Mouse (Mus musculus) lung, embryonic 16.5 days (tissue): Measurements from ENCODE around the gene Slc30a4. TPM values are rescaled to one million over a fixed set of nuclear protein-coding genes. Genes with fewer than 3 reads are reported as not detected.
A peak's percentile ranks its signal among the peaks of the same experiment; 100 is the strongest.

ENCODE experiments used
- ATAC-seq: fragments of 200-750 bp; cut with Nextera tagmentation; 2 replicates; pipeline ENCODE4 v1.8.0; 2017; ENCODE audit warnings: low read depth, mild to moderate bottlenecking, moderate library complexity
- H3K27ac ChIP-seq: fragments of 300-500 bp; sonication (generic); 2 replicates; pipeline ENCODE4 v1.5.1; 2014; ENCODE audit warnings: mild to moderate bottlenecking, control low read depth, low read length
- H3K27me3 ChIP-seq: fragments of 300-500 bp; sonication (generic); 2 replicates; pipeline ENCODE4 v1.6.1; 2014; ENCODE audit warnings: low read depth, low read length, mixed read lengths; ENCODE audit not compliant: control insufficient read depth, insufficient read depth
- H3K36me3 ChIP-seq: fragments of 300-500 bp; sonication (generic); 2 replicates; pipeline ENCODE4 v1.6.1; 2014; ENCODE audit warnings: low read length; ENCODE audit not compliant: control insufficient read depth, insufficient read depth
- H3K4me1 ChIP-seq: fragments of 300-500 bp; sonication (generic); replicated peaks from 2 replicates; pipeline ENCODE4 v1.6.1; 2014; ENCODE audit warnings: low read length, mixed read lengths; ENCODE audit not compliant: control insufficient read depth, insufficient read depth
- H3K4me2 ChIP-seq: fragments of 300-500 bp; sonication (generic); 2 replicates; pipeline ENCODE4 v1.6.1; 2014; ENCODE audit warnings: low read depth, low read length, control low read depth
- H3K4me3 ChIP-seq: fragments of 300-500 bp; sonication (generic); 2 replicates; pipeline ENCODE4 v1.5.1; 2014; ENCODE audit warnings: mild to moderate bottlenecking, low read length, control low read depth
- H3K9ac ChIP-seq: fragments of 300-500 bp; sonication (generic); 2 replicates; pipeline ENCODE4 v1.6.1; 2014; ENCODE audit warnings: low read length, control low read depth
- H3K9me3 ChIP-seq: fragments of 300-500 bp; sonication (generic); 2 replicates; pipeline ENCODE4 v1.6.1; 2016; ENCODE audit warnings: low read length; ENCODE audit not compliant: control insufficient read depth
- WGBS: fragments of 180-500 bp; shearing (Covaris S2); extraction: QIAGEN DNeasy Blood & Tissue Kit; methylation state at CpG from one replicate; pipeline ENCODE4 v1.1.7; 2014; 5-methylcytosine and 5-hydroxymethylcytosine counted together
- polyA plus RNA-seq: library from polyadenylated mRNA; unstranded; fragments of >200 nt; fragmentation: Nextera tagmentation; extraction: Ambion mirVana; gene quantifications from 2 replicates; pipeline ENCODE4 v1.2.1, GENCODE M21; 2015

Slc30a4 gene
- polyA plus RNA-seq, 1 experiment from 2014 or later, result 6.1 TPM

DNA sequence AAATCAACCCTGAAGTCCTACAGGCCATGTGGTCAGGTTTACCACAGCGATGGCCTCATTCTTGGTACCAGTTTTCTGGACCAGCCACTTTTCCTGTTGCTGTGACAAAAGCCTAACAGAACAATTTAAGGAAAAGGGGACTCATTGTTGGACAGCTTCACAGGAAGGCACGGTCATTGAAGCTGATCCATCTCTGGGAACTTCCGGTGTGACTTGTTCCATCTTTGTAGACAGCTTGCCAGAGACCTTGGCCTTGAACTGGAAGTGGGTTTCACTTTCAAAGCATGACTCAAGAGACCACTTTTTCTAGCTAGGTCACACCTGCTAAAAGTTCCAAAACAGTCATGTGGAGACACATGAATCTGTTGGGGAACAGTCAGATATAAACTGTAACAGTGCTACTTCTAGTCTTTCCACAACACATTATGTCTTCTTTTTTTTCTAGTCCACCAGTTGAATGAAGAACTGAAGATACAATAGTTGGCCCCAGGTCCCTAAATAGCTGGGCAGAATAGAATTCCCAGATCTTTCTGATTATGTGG lies 13.9 kb upstream of the Slc30a4 start:
- no peaks in the 10 kb centered on the region for H3K27me3 ChIP-seq
- H3K4me3 ChIP-seq, result no peak overlapping the region
- H3K36me3 ChIP-seq, result no peaks in the 10 kb centered on the region
- no peaks in the 10 kb centered on the region for H3K9me3 ChIP-seq
- no peak for ATAC-seq
- no peak overlapping the region for H3K9ac ChIP-seq
- H3K4me1 ChIP-seq, result no peaks in the 10 kb centered on the region
- 78% methylated on average over 3 of the region's 3 CpGs for WGBS
- H3K27ac ChIP-seq, result no peak overlapping the region
- H3K4me2 ChIP-seq, result no peak overlapping the region

DNA sequence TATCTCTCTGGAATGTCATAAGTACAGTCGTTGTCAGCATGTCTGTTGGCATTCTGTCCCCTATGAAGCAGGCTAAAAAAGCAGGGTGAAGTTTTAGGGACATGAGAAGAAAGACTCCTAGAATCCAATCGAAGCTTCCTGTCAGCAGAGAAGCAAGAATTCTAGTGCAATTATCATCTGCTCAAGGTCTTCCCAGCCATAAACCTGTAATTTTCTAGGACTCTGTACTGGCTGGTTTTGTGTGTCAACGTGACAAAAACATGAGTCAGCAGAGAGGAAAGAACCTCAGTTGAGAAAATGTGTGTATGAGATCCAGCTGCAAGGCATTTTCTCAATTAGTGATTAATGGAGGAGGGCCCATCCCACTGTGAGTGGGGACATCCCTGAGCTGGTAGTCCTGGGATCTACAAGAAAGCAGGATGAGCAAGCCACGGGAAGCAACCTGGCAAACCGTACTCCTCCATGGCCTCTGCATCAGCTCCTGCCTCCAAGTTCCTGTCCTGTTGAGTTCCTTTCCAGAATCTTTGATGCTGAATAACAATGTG lies 12.8 kb upstream of the Slc30a4 start:
- H3K27ac ChIP-seq, result no peak overlapping the region
- WGBS, result 63% methylated on average over 5 of the region's 5 CpGs
- no peak overlapping the region for H3K4me3 ChIP-seq
- H3K27me3 ChIP-seq, result no peaks in the 10 kb centered on the region
- H3K9me3 ChIP-seq, result no peaks in the 10 kb centered on the region
- H3K4me1 ChIP-seq, result no peaks in the 10 kb centered on the region
- no peak overlapping the region for H3K9ac ChIP-seq
- H3K36me3 ChIP-seq, result no peaks in the 10 kb centered on the region
- no peak for ATAC-seq
- H3K4me2 ChIP-seq, result no peak overlapping the region

DNA sequence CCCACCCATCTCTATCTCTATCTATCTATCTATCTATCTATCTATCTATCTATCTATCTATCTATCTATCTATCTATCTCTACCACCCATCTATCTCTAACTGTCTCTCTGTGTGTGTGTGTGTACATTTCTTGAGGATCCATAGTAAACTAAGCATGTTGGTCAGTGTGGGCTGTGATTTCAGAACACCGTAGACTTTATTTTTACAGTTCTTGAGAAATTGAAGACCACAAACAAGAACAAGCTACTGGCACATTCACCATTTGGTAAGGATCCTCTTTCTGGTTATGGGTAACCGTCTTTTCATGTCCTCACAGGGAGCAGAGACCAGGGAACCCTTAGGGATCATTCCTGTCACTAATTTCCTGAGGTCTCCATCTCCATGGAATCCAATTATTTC lies 10.4 kb upstream of the Slc30a4 start:
- Histone ChIP-seq H3K4me3 (no peak overlapping the region), H3K9me3 (no peaks in the 10 kb centered on the region), H3K9ac (no peak overlapping the region), H3K4me2 (no peak overlapping the region), H3K27me3 (no peaks in the 10 kb centered on the region), H3K4me1 (peaks cover 2% of the 10 kb centered on the region; the same call in 1 of the 2 replicates), H3K36me3 (no peaks in the 10 kb centered on the region), H3K27ac (no peak overlapping the region)
- no peak for ATAC-seq
- 89% methylated on average over 2 of the region's 2 CpGs for WGBS

DNA sequence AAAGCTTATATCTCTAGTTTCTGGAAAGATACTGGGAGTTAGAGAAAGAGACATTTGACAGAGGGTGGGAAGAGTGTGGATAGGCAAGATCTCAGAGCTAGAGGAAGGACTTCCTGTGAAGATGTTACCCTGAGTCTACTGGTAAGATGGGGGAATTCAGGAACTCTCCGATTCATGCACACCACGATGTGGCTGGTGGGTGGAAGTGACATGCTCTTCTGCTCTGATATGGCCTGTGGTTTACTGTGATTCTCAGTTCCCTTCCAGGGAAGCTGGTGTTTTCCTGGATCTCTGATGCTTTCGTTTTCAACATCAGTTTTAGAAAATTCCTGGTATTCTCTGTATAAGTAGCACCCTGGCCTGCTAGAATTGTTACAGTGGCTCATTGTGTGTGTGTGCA lies 9.4 kb upstream of the Slc30a4 start:
- Histone ChIP-seq H3K4me2 (no peak overlapping the region), H3K27me3 (no peaks in the 10 kb centered on the region), H3K9me3 (no peaks in the 10 kb centered on the region), H3K9ac (no peak overlapping the region), H3K4me3 (no peak overlapping the region), H3K36me3 (no peaks in the 10 kb centered on the region), H3K27ac (no peak overlapping the region), H3K4me1 (peaks cover 2% of the 10 kb centered on the region; the same call in 1 of the 2 replicates)
- ATAC-seq, result no peak
- WGBS, result 60% methylated on average over 3 of the region's 3 CpGs

DNA sequence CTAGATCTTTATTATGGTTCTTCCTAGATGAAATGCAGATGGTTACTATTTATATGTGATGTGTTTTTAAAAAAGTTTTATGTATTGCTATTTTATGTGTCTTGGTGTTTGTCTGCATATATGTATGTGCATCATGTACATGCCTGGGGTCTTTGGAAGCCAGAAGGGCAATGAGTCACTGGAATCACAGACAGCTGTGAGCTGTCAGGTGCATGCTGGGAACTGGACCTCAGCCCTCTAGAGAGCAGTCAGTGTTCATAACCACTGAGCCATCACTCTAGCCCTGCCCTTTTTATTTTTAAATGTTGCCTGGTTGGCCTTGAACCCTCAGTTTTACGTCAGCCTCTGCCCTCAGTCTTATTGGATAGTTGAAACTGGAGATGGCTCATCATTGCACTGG lies 6.7 kb upstream of the Slc30a4 start:
- Histone ChIP-seq H3K4me1 (peaks cover 2% of the 10 kb centered on the region; the same call in 1 of the 2 replicates), H3K4me3 (no peak overlapping the region), H3K4me2 (no peak overlapping the region), H3K9me3 (no peaks in the 10 kb centered on the region), H3K36me3 (no peaks in the 10 kb centered on the region), H3K9ac (no peak overlapping the region), H3K27ac (no peak overlapping the region), H3K27me3 (no peaks in the 10 kb centered on the region)
- 64% methylated on average over 1 of the region's 1 CpGs for WGBS
- no peak for ATAC-seq

DNA sequence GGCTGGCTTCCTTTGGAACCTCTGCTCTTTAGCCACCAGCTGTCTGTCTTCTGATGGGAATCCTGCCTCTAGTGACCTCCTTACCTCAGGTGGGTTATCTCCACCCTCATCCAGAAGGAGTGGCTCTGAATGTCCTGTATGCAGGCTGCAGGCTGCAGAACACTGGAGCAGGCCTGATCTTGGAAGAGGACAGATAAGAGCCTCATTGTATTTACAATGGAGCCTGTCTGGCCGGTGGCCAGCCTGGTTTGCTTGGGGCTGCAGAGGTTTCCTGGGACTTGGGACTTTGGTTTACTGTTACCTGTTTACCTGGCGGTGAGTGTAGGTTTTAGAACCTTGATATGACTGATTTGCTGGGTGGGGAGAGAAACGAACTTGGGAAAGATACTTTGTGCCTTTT lies 5.6 kb upstream of the Slc30a4 start:
- no peaks in the 10 kb centered on the region for H3K9me3 ChIP-seq
- H3K36me3 ChIP-seq, result no peaks in the 10 kb centered on the region
- H3K27ac ChIP-seq, result no peak overlapping the region
- no peak overlapping the region for H3K4me2 ChIP-seq
- 52% methylated on average over 3 of the region's 3 CpGs for WGBS
- no peak overlapping the region for H3K9ac ChIP-seq
- no peaks in the 10 kb centered on the region for H3K27me3 ChIP-seq
- H3K4me1 ChIP-seq, result peaks cover 4% of the 10 kb centered on the region; the same call in 1 of the 2 replicates
- ATAC-seq, result no peak
- no peak overlapping the region for H3K4me3 ChIP-seq

DNA sequence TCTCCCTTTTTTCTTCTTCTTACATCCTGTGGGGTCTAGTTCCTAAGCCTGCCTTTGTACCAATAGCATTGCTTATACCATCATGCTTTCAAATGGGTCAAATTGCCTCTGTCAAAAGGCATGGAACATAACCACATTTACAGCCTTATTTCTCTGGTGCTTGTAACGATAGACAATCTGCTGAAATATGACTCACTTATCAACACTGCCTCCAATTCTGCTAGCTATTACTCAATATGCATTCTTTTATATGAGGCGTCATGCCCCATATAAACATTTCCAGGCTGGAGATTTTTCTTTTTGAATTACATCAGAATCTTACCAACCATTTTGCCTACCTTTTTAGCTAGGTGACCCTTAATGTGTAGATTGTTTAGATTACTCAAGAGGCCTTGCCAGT lies 2.1 kb upstream of the Slc30a4 start:
- 62% methylated on average over 2 of the region's 2 CpGs for WGBS
- Histone ChIP-seq H3K27ac (no peak overlapping the region), H3K4me1 (peaks cover 15% of the 10 kb centered on the region), H3K27me3 (no peaks in the 10 kb centered on the region), H3K36me3 (no peaks in the 10 kb centered on the region), H3K9me3 (no peaks in the 10 kb centered on the region), H3K4me3 (no peak overlapping the region), H3K4me2 (no peak overlapping the region), H3K9ac (no peak overlapping the region)
- ATAC-seq, result no peak

DNA sequence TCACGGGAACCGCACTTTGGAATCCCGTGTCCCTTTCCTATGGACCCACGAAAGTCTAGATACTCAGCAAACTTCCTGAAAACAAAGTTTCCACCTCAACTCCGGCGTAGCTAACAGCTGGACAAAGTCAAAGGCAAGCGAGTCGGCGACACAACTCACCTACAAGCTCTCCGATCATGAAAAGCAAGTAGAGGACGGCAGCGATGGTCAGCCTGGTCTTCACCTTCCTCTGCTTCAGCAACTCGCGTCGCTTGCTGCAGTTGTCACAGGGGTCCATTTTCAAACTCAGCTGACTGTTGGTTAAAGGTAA lies 637 bp downstream of the Slc30a4 start:
- no peaks in the 10 kb centered on the region for H3K9me3 ChIP-seq
- no peak overlapping the region for H3K27ac ChIP-seq
- H3K4me3 ChIP-seq, result peak overlapping the region; percentile 81
- ATAC-seq, result no peak
- no peaks in the 10 kb centered on the region for H3K27me3 ChIP-seq
- under 1% methylated on average over 15 of the region's 15 CpGs for whole genome bisulfite sequencing
- H3K4me1 ChIP-seq, result peaks cover 12% of the 10 kb centered on the region
- H3K9ac ChIP-seq, result peak overlapping the region; percentile 80
- H3K36me3 ChIP-seq, result no peaks in the 10 kb centered on the region
- H3K4me2 ChIP-seq, result peak overlapping the region; percentile 89

DNA sequence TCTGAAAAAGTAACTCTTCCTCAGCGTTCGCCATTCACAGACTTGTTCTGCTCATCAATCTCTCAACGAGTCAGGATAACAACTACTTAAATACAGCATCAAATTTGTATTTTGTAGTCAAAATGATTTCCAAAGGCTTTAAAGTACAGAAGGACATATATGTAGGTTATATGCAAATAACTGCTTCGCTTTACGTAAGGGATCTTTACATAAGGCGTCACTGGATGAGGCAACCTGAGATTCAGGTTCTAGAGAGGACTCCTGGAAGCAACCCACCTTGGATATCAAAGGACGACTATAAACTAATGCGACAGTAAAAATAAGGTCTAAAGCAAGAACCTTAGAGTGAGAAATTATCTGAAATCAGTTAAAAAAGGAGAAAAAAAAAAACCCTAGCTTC lies 1.5 kb downstream of the Slc30a4 start:
- Histone ChIP-seq H3K9ac (no peak overlapping the region; the same call in 1 of the 2 replicates), H3K4me3 (peak overlapping the region; percentile 81), H3K36me3 (no peaks in the 10 kb centered on the region), H3K4me2 (peak overlapping the region; percentile 89), H3K27me3 (no peaks in the 10 kb centered on the region), H3K9me3 (no peaks in the 10 kb centered on the region), H3K4me1 (peaks cover 12% of the 10 kb centered on the region), H3K27ac (no peak overlapping the region)
- 51% methylated on average over 8 of the region's 8 CpGs for WGBS
- no peak for ATAC-seq

DNA sequence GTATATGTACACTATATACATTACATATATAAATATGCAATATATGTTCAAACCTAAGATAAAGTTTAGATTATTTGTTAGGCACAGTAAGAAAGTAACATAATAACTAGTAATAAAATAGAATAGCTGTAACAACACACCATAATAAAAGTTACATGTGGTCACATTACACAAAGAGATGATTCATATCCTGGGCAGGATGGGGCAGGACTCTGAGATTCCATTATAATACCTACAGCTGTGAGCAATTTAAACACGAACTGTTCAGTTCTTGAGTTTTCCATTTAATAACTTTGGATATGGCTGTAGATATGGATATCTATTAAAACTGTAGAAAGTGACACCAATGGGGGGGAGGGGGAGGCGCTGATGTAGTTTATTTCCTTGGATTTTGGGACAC lies 4.9 kb downstream of the Slc30a4 start:
- no peak overlapping the region for H3K27ac ChIP-seq
- no peak for ATAC-seq
- no peaks in the 10 kb centered on the region for H3K9me3 ChIP-seq
- WGBS, result 77% methylated on average over 2 of the region's 2 CpGs
- no peak overlapping the region for H3K4me3 ChIP-seq
- no peak overlapping the region for H3K4me2 ChIP-seq
- no peak overlapping the region for H3K9ac ChIP-seq
- no peaks in the 10 kb centered on the region for H3K27me3 ChIP-seq
- H3K4me1 ChIP-seq, result peaks cover 8% of the 10 kb centered on the region
- H3K36me3 ChIP-seq, result no peaks in the 10 kb centered on the region
